Comparison of ENCODE assay signal across 22 mouse cellular contexts in the genomic region with DNA sequence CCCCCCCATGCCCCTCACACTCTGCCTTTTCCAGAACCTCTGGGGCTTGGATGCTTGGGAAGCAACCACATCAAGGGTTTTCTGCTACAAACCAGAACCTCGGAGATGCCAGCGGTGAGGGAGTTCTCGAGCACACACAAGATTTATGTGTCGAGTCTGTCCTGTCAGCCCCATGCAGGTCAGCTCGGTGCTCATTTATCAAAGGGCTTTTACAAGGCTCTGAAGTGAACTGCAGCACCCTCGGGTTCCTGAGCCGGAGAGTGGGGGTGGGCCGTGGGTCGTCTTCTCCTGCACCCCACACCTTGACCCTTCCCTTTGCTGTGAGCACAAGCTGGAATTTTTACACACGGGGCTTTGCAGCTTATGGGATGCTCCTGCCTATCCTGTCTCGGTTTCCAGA. TPM values are rescaled to one million over a fixed set of nuclear protein-coding genes. Genes with fewer than 3 reads are reported as not detected.
DNase-seq lines count a peak whose midpoint lies in the region; ATAC-seq lines count a peak whose summit lies in the region.
"Had no signal": no experiment of that assay in that cellular context is flagged by ENCODE, and none has a peak within 500 bp of the region (broad histone marks: within the 10 kb centered on the region; RNA-seq: fewer than 3 reads in every experiment).

No protein-coding gene starts in this region.

- peak; percentile 56 to 65 for DNase-seq in adrenal gland, adult (ENCODE audit: inconsistent age in 2 of 2, low spot score in 1 of 2)
- DNase-seq in adrenal gland, adult 18-20 months (ENCODE audit: low spot score in 2 of 2): no peak
- DNase-seq in heart, embryonic 10.5 days (ENCODE audit: low spot score): no peak
- DNase-seq in heart, adult 8-10 months (ENCODE audit: low spot score): no peak
- no peak for DNase-seq in midbrain, embryonic 11.5 days (ENCODE audit: low spot score, missing footprints)
- DNase-seq in yolk sac, embryonic 10.5 days (ENCODE audit: low spot score): peak; percentile 30
- no peak for DNase-seq in right cerebral cortex, postnatal 25 days
- DNase-seq: cerebellum, adult 18-20 months; cerebellum, postnatal 25 days; heart, postnatal 36 days; thymus, postnatal 25 days had no signal

- H3K27ac ChIP-seq in heart, embryonic 10.5 days: peak overlapping the region; percentile 26; the same call in 1 of the 2 replicates
- H3K27ac ChIP-seq in midbrain, embryonic 11.5 days (ENCODE audit: low read depth, low read length): no peak overlapping the region; the same call in 1 of the 2 replicates
- no peak overlapping the region for H3K27ac ChIP-seq in midbrain, embryonic 16.5 days (ENCODE audit: low read length)
- H3K27ac ChIP-seq: embryonic facial prominence, embryonic 13.5 days; heart, embryonic 13.5 days; liver, embryonic 14.5 days; macrophage; midbrain, embryonic 12.5 days had no signal

- peaks cover 85% of the 10 kb centered on the region for H3K4me1 ChIP-seq in heart, embryonic 10.5 days
- H3K4me1 ChIP-seq in midbrain, embryonic 11.5 days (ENCODE audit: control insufficient read depth, insufficient read depth, low read length): peaks cover 39% of the 10 kb centered on the region
- H3K4me1 ChIP-seq in midbrain, embryonic 16.5 days (ENCODE audit: control insufficient read depth, insufficient read depth, low read length): 0 out of 2 replicates have a peak, but pooled peaks cover 5% of the 10 kb centered on the region

- H3K9ac ChIP-seq in midbrain, embryonic 11.5 days (ENCODE audit: low read length): 0 out of 2 replicates have a peak overlapping the region, but pooled peaks have one; percentile 9
- H3K9ac ChIP-seq in midbrain, embryonic 16.5 days (ENCODE audit: low read depth, low read length): no peak overlapping the region
- H3K9ac ChIP-seq: embryonic facial prominence, embryonic 13.5 days; heart, embryonic 13.5 days; liver, embryonic 14.5 days; midbrain, embryonic 12.5 days had no signal

- peaks cover 10% of the 10 kb centered on the region; the same call in 1 of the 2 replicates for H3K27me3 ChIP-seq in heart, embryonic 10.5 days (ENCODE audit: insufficient read depth, poor library complexity, severe bottlenecking)
- no peaks in the 10 kb centered on the region for H3K27me3 ChIP-seq in midbrain, embryonic 11.5 days (ENCODE audit: control insufficient read depth, insufficient read depth, low read length)
- no peaks in the 10 kb centered on the region for H3K27me3 ChIP-seq in midbrain, embryonic 16.5 days (ENCODE audit: control insufficient read depth, insufficient read depth, low read depth, low read length)
- H3K27me3 ChIP-seq: embryonic facial prominence, embryonic 13.5 days; Patski had no signal

- WGBS in heart, embryonic 10.5 days: 62% methylated on average over 11 of the region's 11 CpGs
- WGBS in midbrain, embryonic 11.5 days: 77% methylated on average over 11 of the region's 11 CpGs
- 63% methylated on average over 11 of the region's 11 CpGs for WGBS in midbrain, embryonic 16.5 days

- no peak overlapping the region for H3K4me2 ChIP-seq in midbrain, embryonic 11.5 days
- no peak overlapping the region for H3K4me2 ChIP-seq in midbrain, embryonic 16.5 days (ENCODE audit: low read length)
- H3K4me2 ChIP-seq: embryonic facial prominence, embryonic 13.5 days; heart, embryonic 13.5 days; midbrain, embryonic 12.5 days had no signal

- H3K36me3 ChIP-seq in heart, embryonic 10.5 days: no peaks in the 10 kb centered on the region
- no peaks in the 10 kb centered on the region for H3K36me3 ChIP-seq in midbrain, embryonic 11.5 days (ENCODE audit: control insufficient read depth, insufficient read depth, low read length)
- H3K36me3 ChIP-seq in midbrain, embryonic 16.5 days (ENCODE audit: control insufficient read depth, insufficient read depth, low read length): no peaks in the 10 kb centered on the region
- H3K36me3 ChIP-seq: embryonic facial prominence, embryonic 13.5 days; heart, embryonic 13.5 days; midbrain, embryonic 12.5 days had no signal

- no peaks in the 10 kb centered on the region for H3K9me3 ChIP-seq in heart, embryonic 10.5 days
- H3K9me3 ChIP-seq in midbrain, embryonic 11.5 days (ENCODE audit: control insufficient read depth, low read length): no peaks in the 10 kb centered on the region
- no peaks in the 10 kb centered on the region for H3K9me3 ChIP-seq in midbrain, embryonic 16.5 days (replicated peaks; ENCODE audit: control insufficient read depth, low read length, poor library complexity, severe bottlenecking)
- H3K9me3 ChIP-seq: embryonic facial prominence, embryonic 13.5 days; heart, embryonic 13.5 days; midbrain, embryonic 12.5 days had no signal

- H3K4me3 ChIP-seq in heart, embryonic 10.5 days: no peak overlapping the region
- no peak overlapping the region for H3K4me3 ChIP-seq in midbrain, embryonic 11.5 days (ENCODE audit: low read depth, low read length)
- H3K4me3 ChIP-seq in midbrain, embryonic 16.5 days (ENCODE audit: low read depth, low read length): no peak overlapping the region
- H3K4me3 ChIP-seq: embryonic facial prominence, embryonic 13.5 days; heart, embryonic 13.5 days; midbrain, embryonic 12.5 days had no signal

- ATAC-seq in midbrain, embryonic 11.5 days (ENCODE audit: low FRiP score): no peak
- no peak for ATAC-seq in midbrain, embryonic 16.5 days
- ATAC-seq: CD4-positive, CD25-positive, alpha-beta regulatory T cell, adult 4 months; Patski had no signal

RNA-seq across cellular contexts. Expression of gene Gse1, which starts 5.7 kb away (rescaled TPM):
- total RNA-seq in adrenal gland, adult 18-20 months (2021): 10 to 100 TPM; 23.9 to 24.1 TPM
- 12.2 and 13.7 TPM in 2 replicates for polyA plus RNA-seq in heart, embryonic 10.5 days (2016; fragmentation: Nextera tagmentation; extraction: Ambion mirVana)
- 10 to 100 TPM; 18.9 to 29.1 (median 23.3) TPM for total RNA-seq in heart, adult 8-10 months (2022)
- 18.5 and 20.7 TPM in 2 replicates for polyA plus RNA-seq in midbrain, embryonic 11.5 days (2014; fragmentation: Nextera tagmentation; extraction: Ambion mirVana)
- 13.3 and 17.6 TPM in 2 replicates for polyA plus RNA-seq in midbrain, embryonic 16.5 days (2015; fragmentation: Nextera tagmentation; extraction: Ambion mirVana)

RNA-seq across cellular contexts. Expression of gene Fam92b, which starts 45.3 kb away (rescaled TPM):
- 1 to 10 TPM in 1 of 2 experiments, under 1 TPM in 1; 0.70 to 1.6 TPM for total RNA-seq in adrenal gland, adult 18-20 months (2021)
- 0.16 and 0.31 TPM in 2 replicates for polyA plus RNA-seq in heart, embryonic 10.5 days (2016; fragmentation: Nextera tagmentation; extraction: Ambion mirVana)
- not detected for total RNA-seq in heart, adult 8-10 months (2022)
- polyA plus RNA-seq in midbrain, embryonic 11.5 days (2014; fragmentation: Nextera tagmentation; extraction: Ambion mirVana): 2.4 and 3.4 TPM in 2 replicates
- 2.1 and 2.4 TPM in 2 replicates for polyA plus RNA-seq in midbrain, embryonic 16.5 days (2015; fragmentation: Nextera tagmentation; extraction: Ambion mirVana)
- total RNA-seq: ES-E14; gastrocnemius, adult 18-20 months; heart, postnatal 36 days had no signal
- polyA plus RNA-seq: CD4-positive, CD25-positive, alpha-beta regulatory T cell, adult 4 months; heart, embryonic 13.5 days; limb, embryonic 14.5 days; liver, embryonic 14.5 days; macrophage had no signal

Comparison
In these comparisons a context has a peak if more than half of its experiments do, and no peak if none do; other contexts are left out.
1. DNase-seq: peak in adrenal gland, adult (2 of 2) and yolk sac, embryonic 10.5 days (single experiment); none in adrenal gland, adult 18-20 months (0 of 2), heart, embryonic 10.5 days (single experiment), heart, adult 8-10 months (single experiment), midbrain, embryonic 11.5 days (single experiment) and right cerebral cortex, postnatal 25 days (single experiment).